Mouse (Mus musculus) MEL (cell line): ENCODE measurements at regions not wholly inside any gene's neighbourhood (a gene's known extent, or its start where the extent isn't known, plus 50 kb on each side); places are given as distances from the start of the nearest gene placed in this dataset.

Source experiments
- DNase-seq: peaks from one replicate; pipeline ENCODE4 v3.0.0; 2011; ENCODE audit warnings: low read depth, low spot score
- H3K27ac ChIP-seq: 2 replicates; pipeline ENCODE4 v1.5.1; 2012; ENCODE audit warnings: low read depth, mild to moderate bottlenecking, control low read depth, low read length, moderate library complexity; ENCODE audit not compliant: control insufficient read depth
- H3K27me3 ChIP-seq, 2 experiments: fragments of 150-350 bp in 1 of 2; sonication (generic) in 1 of 2; 2 replicates each; pipeline ENCODE4 v1.6.1; 2012; ENCODE audit warnings: low read length in 2 of 2, mild to moderate bottlenecking in 2 of 2, improper control_type of control experiment in 1 of 2, moderate library complexity in 1 of 2; ENCODE audit not compliant: insufficient read depth in 2 of 2, control insufficient read depth in 1 of 2
- H3K36me3 ChIP-seq, 2 experiments: 2 replicates each; pipeline ENCODE4 v1.6.1; 2012 to 2014; ENCODE audit warnings: low read length in 2 of 2, improper control_type of control experiment in 1 of 2, inconsistent platforms in 1 of 2, mild to moderate bottlenecking in 1 of 2; ENCODE audit not compliant: insufficient read depth in 2 of 2, control insufficient read depth in 1 of 2
- H3K4me1 ChIP-seq, 2 experiments: fragments of 150-350 bp in 1 of 2; sonication (generic) in 1 of 2; 2 replicates each; pipeline ENCODE4 v1.6.1; 2012; ENCODE audit warnings: low read length in 2 of 2, improper control_type of control experiment in 1 of 2, mild to moderate bottlenecking in 1 of 2; ENCODE audit not compliant: insufficient read depth in 2 of 2, control insufficient read depth in 1 of 2
- H3K4me3 ChIP-seq, 2 experiments: fragments of 150-350 bp in 1 of 2; sonication (generic) in 1 of 2; 2 replicates each; pipeline ENCODE4 v1.5.1; 2012; ENCODE audit warnings: low read depth in 2 of 2, low read length in 2 of 2, mild to moderate bottlenecking in 2 of 2, moderate library complexity in 2 of 2, control low read depth in 1 of 2, improper control_type of control experiment in 1 of 2; ENCODE audit not compliant: control insufficient read depth in 1 of 2, insufficient read depth in 1 of 2
- H3K79me2 ChIP-seq: 2 replicates; pipeline ENCODE4 v1.6.1; 2012; ENCODE audit warnings: mild to moderate bottlenecking, low read length, moderate library complexity; ENCODE audit not compliant: control insufficient read depth, poor library complexity, insufficient read depth
- H3K9ac ChIP-seq: 2 replicates; pipeline ENCODE4 v1.6.1; 2012; ENCODE audit warnings: low read depth, mild to moderate bottlenecking, control low read depth, low read length, moderate library complexity; ENCODE audit not compliant: control insufficient read depth, poor library complexity, severe bottlenecking
- H3K9me3 ChIP-seq: fragments of 150-350 bp; sonication (generic); replicated peaks from 2 replicates; pipeline ENCODE4 v1.6.1; 2012; ENCODE audit warnings: mild to moderate bottlenecking, low read length, improper control_type of control experiment, moderate library complexity; ENCODE audit not compliant: insufficient read depth
- CTCF ChIP-seq, 3 experiments: IDR thresholded peaks in 2 of 3; conservative IDR thresholded peaks in 1 of 3; 2 replicates each; pipeline ENCODE4 v1.5.1; 2011 to 2012; ENCODE audit warnings: low read length in 3 of 3, low read depth in 2 of 3, mild to moderate bottlenecking in 2 of 3, improper control_type of control experiment in 1 of 3, inconsistent platforms in 1 of 3, mixed read lengths in 1 of 3, moderate library complexity in 1 of 3; ENCODE audit not compliant: control insufficient read depth in 1 of 3, insufficient read depth in 1 of 3, poor library complexity in 1 of 3, severe bottlenecking in 1 of 3
- ELF1 ChIP-seq: IDR thresholded peaks from 2 replicates; pipeline ENCODE4 v1.6.1; 2014; ENCODE audit warnings: low read depth, mild to moderate bottlenecking, inconsistent platforms, low read length, improper control_type of control experiment, moderate library complexity
- EP300 ChIP-seq, 2 experiments: IDR thresholded peaks; 2 replicates each; pipeline ENCODE4 v1.6.1; 2011; ENCODE audit warnings: improper control_type of control experiment in 2 of 2, low read length in 2 of 2, low read depth in 1 of 2, mild to moderate bottlenecking in 1 of 2
- GABPA ChIP-seq: IDR thresholded peaks from 2 replicates; pipeline ENCODE4 v1.6.1; 2012; ENCODE audit warnings: low read depth, mild to moderate bottlenecking, inconsistent platforms, low read length, improper control_type of control experiment, moderate library complexity
- JUND ChIP-seq: IDR thresholded peaks from 2 replicates; pipeline ENCODE4 v1.6.1; 2011; ENCODE audit warnings: low read depth, mild to moderate bottlenecking, improper control_type of control experiment, low read length
- KAT2A ChIP-seq: conservative IDR thresholded peaks from 2 replicates; pipeline ENCODE4 v1.6.1; 2012; ENCODE audit warnings: low read depth, low read length, improper control_type of control experiment, inconsistent platforms
- MAX ChIP-seq: IDR thresholded peaks from 2 replicates; pipeline ENCODE4 v1.6.1; 2011; ENCODE audit warnings: low read length, improper control_type of control experiment
- MAZ ChIP-seq: IDR thresholded peaks from 2 replicates; pipeline ENCODE4 v1.6.1; 2012; ENCODE audit warnings: low read depth, mild to moderate bottlenecking, inconsistent platforms, low read length, improper control_type of control experiment
- MEF2A ChIP-seq: IDR thresholded peaks from 2 replicates; pipeline ENCODE4 v1.6.1; 2014; ENCODE audit warnings: low read depth, mild to moderate bottlenecking, inconsistent platforms, low read length, improper control_type of control experiment; ENCODE audit not compliant: poor library complexity, insufficient replicate concordance, severe bottlenecking; ENCODE audit errors: extremely low read depth
- NELFE ChIP-seq: IDR thresholded peaks from 2 replicates; pipeline ENCODE4 v1.6.1; 2011; ENCODE audit warnings: low read depth, low read length, improper control_type of control experiment
- NRF1 ChIP-seq: IDR thresholded peaks from 2 replicates; pipeline ENCODE4 v1.6.1; 2014; ENCODE audit warnings: low read depth, mild to moderate bottlenecking, inconsistent platforms, low read length, improper control_type of control experiment, moderate library complexity; ENCODE audit not compliant: poor library complexity, insufficient read depth, severe bottlenecking
- POLR2AphosphoS5 ChIP-seq: IDR thresholded peaks from 2 replicates; pipeline ENCODE4 v1.6.1; 2012; ENCODE audit warnings: low read depth, borderline replicate concordance, mild to moderate bottlenecking, inconsistent platforms, low read length, moderate library complexity, mixed read lengths
- RCOR1 ChIP-seq: IDR thresholded peaks from 2 replicates; pipeline ENCODE4 v1.6.1; 2012; ENCODE audit warnings: low read depth, mild to moderate bottlenecking, inconsistent platforms, low read length, improper control_type of control experiment
- SIN3A ChIP-seq: IDR thresholded peaks from 2 replicates; pipeline ENCODE4 v1.6.1; 2012; ENCODE audit warnings: low read length, improper control_type of control experiment, inconsistent platforms
- SMC3 ChIP-seq: IDR thresholded peaks from 2 replicates; pipeline ENCODE4 v1.6.1; 2011; ENCODE audit warnings: low read depth, low read length, improper control_type of control experiment
- TAL1 ChIP-seq: IDR thresholded peaks from 2 replicates; pipeline ENCODE4 v1.6.1; 2012; ENCODE audit warnings: mild to moderate bottlenecking, inconsistent platforms, low read length, moderate library complexity, mixed read lengths
- UBTF ChIP-seq: IDR thresholded peaks from 2 replicates; pipeline ENCODE4 v1.6.1; 2012; ENCODE audit warnings: low read depth, mild to moderate bottlenecking, inconsistent platforms, low read length, improper control_type of control experiment, moderate library complexity, borderline replicate concordance; ENCODE audit not compliant: insufficient read depth
- ZC3H11A ChIP-seq: IDR thresholded peaks from 2 replicates; pipeline ENCODE4 v1.6.1; 2012; ENCODE audit warnings: low read depth, mild to moderate bottlenecking, inconsistent platforms, low read length, improper control_type of control experiment
- ZKSCAN1 ChIP-seq: IDR thresholded peaks from 2 replicates; pipeline ENCODE4 v1.6.1; 2012; ENCODE audit warnings: low read depth, mild to moderate bottlenecking, inconsistent platforms, low read length, improper control_type of control experiment, moderate library complexity
- ZMIZ1 ChIP-seq: IDR thresholded peaks from 2 replicates; pipeline ENCODE4 v1.6.1; 2012; ENCODE audit warnings: low read depth, mild to moderate bottlenecking, inconsistent platforms, low read length, improper control_type of control experiment, moderate library complexity
- ZNF384 ChIP-seq: IDR thresholded peaks from 2 replicates; pipeline ENCODE4 v1.6.1; 2012; ENCODE audit warnings: low read depth, mild to moderate bottlenecking, inconsistent platforms, low read length, improper control_type of control experiment

DNA sequence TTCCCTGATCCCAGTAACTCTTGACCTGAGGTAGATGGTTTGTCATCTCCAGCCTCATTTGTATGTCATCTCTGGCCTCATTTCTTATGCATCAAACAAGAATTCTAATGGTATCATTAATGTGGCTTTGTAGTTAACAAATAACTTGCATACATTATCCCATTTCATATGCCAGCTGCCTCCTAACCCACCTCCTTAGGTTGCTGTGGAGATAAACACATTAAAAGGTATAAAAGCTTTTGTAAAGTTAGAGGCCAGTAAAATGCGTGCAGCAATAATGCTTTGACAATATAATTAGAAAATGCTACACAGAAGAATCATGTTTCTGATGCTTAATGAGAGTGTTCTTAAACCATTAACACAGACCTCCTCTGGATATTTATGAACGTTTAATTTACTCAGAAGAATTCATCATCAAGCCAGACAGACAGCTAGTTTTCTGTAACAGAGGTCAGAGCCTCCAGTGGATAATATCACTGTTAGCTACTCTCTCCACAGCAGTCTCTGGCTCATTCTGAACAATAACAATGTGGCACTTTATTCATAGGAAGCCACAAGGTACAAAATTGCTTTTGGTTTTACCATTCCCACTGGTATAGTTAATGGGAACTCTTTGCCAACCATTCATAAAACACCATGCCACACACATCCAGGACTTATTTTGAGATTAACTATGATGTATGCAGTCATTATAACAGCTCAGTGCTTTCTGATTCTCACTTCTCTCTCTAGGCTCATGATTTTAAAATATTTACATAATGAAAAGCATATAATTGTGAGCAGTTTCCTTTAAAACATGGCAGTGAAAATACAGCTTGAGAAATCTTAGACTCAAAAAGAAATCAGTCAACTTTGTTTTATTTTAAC, 264.2 kb upstream of the Gm11114 start:
- TF ChIP-seq NELFE: no peak
- no peak for TF ChIP-seq RCOR1
- TF ChIP-seq ELF1: no peak
- no peak for TF ChIP-seq CTCF (IDR thresholded peaks at IDR 0.05 in 2 of 3, conservative IDR thresholded peaks at IDR 0.05 in 1 of 3; ENCODE audit: control insufficient read depth in 1 of 3, insufficient read depth in 1 of 3, low read depth in 2 of 3, low read length in 3 of 3, poor library complexity in 1 of 3, severe bottlenecking in 1 of 3)
- no peak for TF ChIP-seq SMC3
- TF ChIP-seq ZC3H11A: no peak
- TF ChIP-seq JUND: no peak
- TF ChIP-seq KAT2A: no peak
- TF ChIP-seq EP300 (IDR thresholded peaks at IDR 0.05; ENCODE audit: low read depth in 1 of 2, low read length in 2 of 2): no peak
- no peak for TF ChIP-seq ZKSCAN1
- TF ChIP-seq ZMIZ1: no peak
- H3K4me3 ChIP-seq: no peak overlapping the region
- H3K27ac ChIP-seq: no peak overlapping the region
- no peaks in the 10 kb centered on the region for H3K79me2 ChIP-seq
- H3K36me3 ChIP-seq: no peaks in the 10 kb centered on the region
- no peaks in the 10 kb centered on the region for H3K9me3 ChIP-seq
- no peaks in the 10 kb centered on the region for H3K4me1 ChIP-seq
- DNase-seq: no peak
- no peaks in the 10 kb centered on the region for H3K27me3 ChIP-seq
- no peak overlapping the region for H3K9ac ChIP-seq

DNA sequence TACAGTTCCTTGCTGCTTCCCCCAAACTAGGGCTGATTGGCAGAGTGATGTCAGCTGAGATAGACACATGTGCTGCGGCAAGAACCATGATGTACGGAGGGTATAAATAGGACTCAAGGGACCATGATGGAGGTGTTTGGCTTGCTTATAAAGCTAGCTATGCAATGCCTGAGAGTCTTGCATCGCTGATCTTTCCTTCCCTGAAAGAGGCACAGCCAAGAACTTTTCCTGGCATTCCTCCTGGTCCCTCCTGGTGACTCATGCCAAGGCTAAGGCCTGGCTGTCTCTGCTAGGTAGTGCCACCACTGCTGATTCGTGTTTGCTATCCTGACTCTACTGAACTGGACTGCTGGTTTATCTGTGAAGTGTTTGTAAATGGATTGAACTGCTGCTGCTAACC, 260.0 kb upstream of the Gm11114 start:
- no peak for DNase-seq
- Histone ChIP-seq H3K79me2 (no peaks in the 10 kb centered on the region), H3K27me3 (no peaks in the 10 kb centered on the region), H3K9ac (no peak overlapping the region), H3K4me1 (no peaks in the 10 kb centered on the region), H3K9me3 (no peaks in the 10 kb centered on the region), H3K27ac (no peak overlapping the region), H3K4me3 (no peak overlapping the region), H3K36me3 (no peaks in the 10 kb centered on the region)
- TF ChIP-seq SIN3A (no peak), MEF2A (no peak), GABPA (no peak), JUND (no peak), ZC3H11A (no peak), TAL1 (no peak), POLR2AphosphoS5 (no peak), UBTF (no peak), MAZ (no peak), ZNF384 (no peak), NRF1 (no peak), RCOR1 (no peak), MAX (no peak), CTCF (IDR thresholded peaks at IDR 0.05 in 2 of 3, conservative IDR thresholded peaks at IDR 0.05 in 1 of 3; ENCODE audit: control insufficient read depth in 1 of 3, insufficient read depth in 1 of 3, low read depth in 2 of 3, low read length in 3 of 3, poor library complexity in 1 of 3, severe bottlenecking in 1 of 3) (no peak)
